Mouse (Mus musculus): ENCODE results near the gene Lsmem1.

Gene Lsmem1

GRCm38 (mm10) chr12:40199302-40199701 lies at the start of gene Lsmem1:
Gene Lsmem1 (minus strand): TSS chr12:40199490.
- DNase-seq (ENCODE audit: low read depth, low spot score), result no peak

GRCm38 (mm10) chr12:40248454-40249180 lies 49.3 kb upstream of the Lsmem1 start, which contains the start of gene Ifrd1:
Gene Ifrd1 (minus strand): TSS chr12:40248504.
- no peak for DNase-seq (ENCODE audit: low read depth, low spot score)

DNA sequence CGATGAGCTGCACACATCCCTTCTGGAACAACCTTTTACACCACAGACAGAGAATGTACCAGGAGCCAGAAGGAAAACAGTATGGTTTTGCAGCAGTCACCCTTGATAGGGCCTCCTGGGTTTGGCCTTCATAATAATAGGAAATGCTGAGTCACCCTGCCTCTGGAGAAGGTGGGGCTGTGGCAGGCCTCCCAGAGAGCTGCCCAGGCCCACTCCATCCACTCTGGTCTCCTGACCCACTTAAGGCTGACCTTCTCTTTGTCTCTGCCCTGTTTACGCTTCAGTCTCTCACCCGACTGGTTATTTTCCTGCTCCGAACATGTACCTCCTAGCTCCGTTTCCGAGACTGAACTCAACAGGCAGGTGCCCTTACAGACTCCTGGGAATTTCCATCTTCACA lies 48.7 kb upstream of the Lsmem1 start:
- DNase-seq (ENCODE audit: low read depth, low spot score), result peak; percentile 14

DNA sequence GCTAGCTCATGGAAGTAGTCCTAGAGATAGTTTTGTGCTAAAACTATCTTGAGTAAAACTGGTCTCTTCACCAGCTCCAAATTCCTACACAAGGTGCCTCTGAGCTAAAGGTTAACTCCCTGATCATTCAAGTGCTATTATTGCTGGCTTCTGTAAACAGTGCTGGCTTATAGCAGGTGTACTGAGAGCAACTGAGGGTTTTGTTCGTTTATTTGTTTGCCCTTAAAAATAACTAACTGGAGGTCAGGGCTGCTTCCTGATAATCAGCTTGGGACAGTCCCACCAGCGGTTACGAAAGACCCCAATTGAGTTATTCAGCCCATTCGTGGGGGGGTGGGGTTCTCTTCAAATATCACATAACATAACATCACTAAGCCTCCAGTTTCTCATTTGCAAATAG lies 48.1 kb upstream of the Lsmem1 start:
- DNase-seq (ENCODE audit: low read depth, low spot score), result no peak

DNA sequence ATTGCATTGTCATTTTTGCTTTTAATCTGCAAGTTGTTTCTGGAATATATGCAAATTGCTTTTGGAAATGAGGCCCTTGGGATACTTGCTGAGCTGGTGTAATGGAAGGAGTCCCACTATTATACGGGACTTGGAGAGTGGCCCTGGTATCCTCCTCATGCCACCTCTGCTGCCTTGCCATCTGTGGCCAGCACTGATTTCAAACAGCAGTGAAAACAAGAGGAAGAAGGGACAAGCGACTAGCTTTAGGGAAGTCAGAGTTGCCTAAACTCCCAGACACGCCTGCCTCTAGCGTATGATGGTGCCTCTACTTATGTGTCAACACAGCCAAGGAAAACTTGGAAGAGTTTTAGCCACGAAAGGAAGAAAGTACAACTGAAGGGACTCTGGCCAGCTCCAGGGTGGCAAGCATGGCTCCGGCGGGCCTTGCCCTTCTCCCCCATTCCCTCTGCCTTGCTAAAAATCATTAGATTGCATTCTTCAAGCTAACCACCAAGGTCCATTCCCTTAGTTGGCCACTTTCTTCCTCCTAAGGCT lies 46.2 kb upstream of the Lsmem1 start:
- no peak for DNase-seq (ENCODE audit: low read depth, low spot score)

GRCm38 (mm10) chr12:40244926-40245325 lies 45.6 kb upstream of the Lsmem1 start:
- DNase-seq (ENCODE audit: low read depth, low spot score), result no peak

DNA sequence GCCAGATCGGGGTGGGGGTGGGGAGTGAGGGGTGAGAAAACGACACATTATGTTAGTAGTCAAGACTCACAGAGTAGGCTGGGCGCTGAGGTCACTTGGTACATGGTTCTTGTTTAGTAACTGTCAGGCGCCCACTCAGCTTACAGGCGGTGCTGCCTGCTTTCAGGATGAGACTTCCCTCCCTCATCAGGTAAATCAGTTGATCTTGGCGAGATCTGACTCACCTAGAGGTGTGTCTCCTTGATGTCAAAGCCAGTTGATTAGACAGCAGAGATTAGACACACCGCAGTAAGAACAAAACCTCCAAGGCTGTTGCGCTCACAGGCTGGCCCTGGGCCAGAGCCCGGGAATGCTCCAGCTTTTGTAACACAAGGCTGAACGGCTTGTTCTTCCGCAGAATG lies 44.5 kb upstream of the Lsmem1 start:
- no peak for DNase-seq (ENCODE audit: low read depth, low spot score)

DNA sequence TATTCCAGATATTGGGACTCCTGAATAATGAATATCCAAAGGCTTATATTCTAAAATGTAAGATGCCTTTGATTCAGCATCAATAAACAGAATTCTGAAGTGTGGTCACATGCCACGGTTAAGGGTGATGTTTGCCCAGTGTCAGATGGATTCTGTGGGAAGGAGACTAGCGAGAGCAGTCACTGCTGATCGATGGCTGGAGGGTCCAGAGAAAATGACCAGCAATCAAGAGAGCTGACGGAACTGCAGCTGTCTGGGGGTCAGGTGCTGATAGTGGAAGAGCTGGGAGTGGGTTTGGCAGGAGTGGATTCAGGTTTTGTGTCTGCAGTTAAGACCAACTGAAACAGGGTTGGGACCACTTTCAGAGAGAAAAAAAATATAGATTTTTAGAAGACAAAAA lies 44.0 kb upstream of the Lsmem1 start:
- DNase-seq (ENCODE audit: low read depth, low spot score), result no peak

DNA sequence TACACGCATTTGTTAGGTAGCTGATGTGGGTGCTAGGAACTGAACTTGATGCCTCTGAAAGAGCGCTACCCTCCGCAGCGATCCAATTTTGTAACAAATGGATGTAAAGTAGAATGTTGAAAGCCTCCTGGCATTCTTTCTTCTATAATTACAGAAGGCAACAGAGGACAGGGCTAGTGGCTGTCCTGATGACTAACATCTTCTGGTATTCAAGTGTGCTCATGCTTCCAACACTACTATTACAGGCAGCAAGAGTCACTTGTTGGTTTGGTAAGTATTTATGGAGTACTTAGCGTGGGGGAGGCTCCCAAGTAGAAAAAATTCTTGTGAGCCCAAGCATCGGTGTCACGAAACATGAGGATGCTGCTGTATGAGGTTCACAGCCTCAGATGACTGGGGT lies 39.9 kb upstream of the Lsmem1 start:
- no peak for DNase-seq (ENCODE audit: low read depth, low spot score)

GRCm38 (mm10) chr12:40232231-40232630 lies 32.9 kb upstream of the Lsmem1 start:
- no peak for DNase-seq (ENCODE audit: low read depth, low spot score)

DNA sequence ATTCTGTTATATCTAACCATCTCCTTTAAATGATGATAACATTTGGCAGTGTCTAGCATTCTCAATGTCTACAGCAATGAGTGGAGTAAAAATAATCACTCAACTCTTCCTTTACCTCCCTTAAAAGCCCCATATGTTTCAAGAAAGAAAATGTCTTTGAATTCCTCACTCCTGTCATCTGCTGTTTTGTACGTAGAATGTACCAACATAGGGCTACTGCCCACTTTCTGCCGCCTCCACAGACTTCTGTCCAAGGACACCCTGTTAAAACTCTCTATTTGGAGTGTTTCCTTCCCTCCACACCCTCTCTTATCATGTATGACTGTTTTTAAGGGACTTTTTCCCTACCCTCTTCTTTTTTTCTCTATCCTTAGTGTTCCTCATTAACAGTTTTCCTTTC lies 32.3 kb upstream of the Lsmem1 start:
- DNase-seq (ENCODE audit: low read depth, low spot score), result no peak

- DNase-seq (ENCODE audit: low read depth, low spot score), result no peak
Observed at GRCm38 (mm10) chr12:40224171-40224880, 25.0 kb upstream of the Lsmem1 start.

- DNase-seq (ENCODE audit: low read depth, low spot score), result no peak
Observed at GRCm38 (mm10) chr12:40223676-40224075, 24.4 kb upstream of the Lsmem1 start.

DNA sequence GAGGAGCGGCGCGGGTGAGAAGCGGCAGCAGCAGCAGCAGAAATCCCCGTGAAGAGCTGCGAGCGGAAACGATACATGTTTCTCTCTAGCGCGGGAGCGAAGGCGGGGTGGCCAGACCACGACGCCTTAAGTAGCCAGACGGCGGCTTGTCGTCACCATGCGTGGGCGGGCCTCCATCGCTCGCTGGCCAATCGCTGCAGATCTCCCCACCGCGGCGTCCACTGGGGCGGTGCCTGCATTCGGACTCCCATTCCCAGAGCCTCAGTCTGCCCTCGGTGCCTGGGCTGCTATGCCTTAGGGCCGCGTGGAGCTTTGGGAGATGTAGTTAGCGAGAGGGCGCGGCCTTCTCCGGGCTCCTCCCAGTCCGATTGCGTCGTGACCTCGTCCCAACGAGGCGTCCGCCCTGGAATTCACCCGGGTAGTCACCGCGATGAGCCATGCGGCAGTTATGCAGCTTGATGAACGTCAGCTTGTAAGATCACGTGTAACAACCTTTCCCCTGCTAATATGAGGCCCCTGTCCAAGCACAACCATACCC lies 23.9 kb upstream of the Lsmem1 start:
- DNase-seq (ENCODE audit: low read depth, low spot score), result peak; percentile 99

DNA sequence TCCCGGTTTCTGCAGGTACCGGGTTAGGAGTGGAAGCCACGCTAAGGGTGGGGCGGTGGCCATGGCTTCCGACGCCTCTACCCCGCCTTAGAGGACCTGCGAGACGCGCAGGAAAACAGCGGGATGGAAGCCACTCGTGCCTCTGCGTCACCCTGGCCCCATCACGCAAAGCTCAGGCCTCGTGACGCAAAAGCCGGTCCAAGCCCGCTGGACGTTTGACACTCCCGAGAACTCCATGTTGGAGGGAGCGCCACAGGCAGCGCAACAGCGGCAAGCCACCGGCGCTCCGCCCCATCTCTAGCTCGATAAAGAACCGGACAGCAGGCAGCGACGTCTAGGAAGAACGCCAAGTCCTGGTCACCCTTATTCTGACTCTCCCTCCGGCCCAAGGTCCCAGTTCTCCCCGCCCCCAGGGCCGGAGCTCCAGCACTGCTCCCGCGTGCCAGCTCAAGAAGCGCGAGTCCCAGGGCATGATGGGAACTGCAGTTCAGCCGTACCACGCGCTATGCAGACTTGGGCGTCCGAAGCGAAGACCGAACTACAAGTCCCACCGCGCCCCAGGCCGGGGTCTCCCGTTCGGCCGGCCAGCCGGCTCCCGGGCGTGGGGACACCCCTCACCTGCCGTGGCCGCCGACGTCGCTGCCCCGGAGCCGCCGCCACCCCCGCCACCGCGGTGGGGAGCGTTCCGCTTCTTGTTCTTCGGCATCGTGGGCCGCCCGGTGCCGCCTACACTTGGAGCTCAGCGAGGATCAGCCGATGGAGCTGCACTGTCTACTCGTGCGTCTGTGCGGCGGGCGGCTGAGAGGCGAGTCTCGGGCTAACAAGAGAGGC lies 23.2 kb upstream of the Lsmem1 start:
- peak; percentile 95 for DNase-seq (ENCODE audit: low read depth, low spot score)

DNA sequence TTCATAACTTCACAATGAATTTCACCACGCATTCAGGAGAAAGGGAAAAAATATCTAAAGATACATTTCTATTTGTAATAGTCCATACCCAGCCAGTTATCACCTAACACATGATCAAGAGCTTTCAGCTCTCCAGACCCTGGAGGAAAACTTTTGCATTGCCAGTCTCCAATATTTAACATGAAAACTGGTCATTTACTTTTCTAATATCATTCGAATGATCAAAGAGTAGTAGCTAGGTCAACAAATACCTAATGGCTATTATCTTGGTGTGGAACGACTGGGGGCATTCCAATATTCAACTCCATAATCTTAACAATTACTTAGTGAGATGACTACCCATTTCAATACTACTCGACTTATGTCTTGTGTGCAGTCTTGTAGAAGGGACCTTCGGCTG lies 22.3 kb upstream of the Lsmem1 start:
- DNase-seq (ENCODE audit: low read depth, low spot score), result no peak

DNA sequence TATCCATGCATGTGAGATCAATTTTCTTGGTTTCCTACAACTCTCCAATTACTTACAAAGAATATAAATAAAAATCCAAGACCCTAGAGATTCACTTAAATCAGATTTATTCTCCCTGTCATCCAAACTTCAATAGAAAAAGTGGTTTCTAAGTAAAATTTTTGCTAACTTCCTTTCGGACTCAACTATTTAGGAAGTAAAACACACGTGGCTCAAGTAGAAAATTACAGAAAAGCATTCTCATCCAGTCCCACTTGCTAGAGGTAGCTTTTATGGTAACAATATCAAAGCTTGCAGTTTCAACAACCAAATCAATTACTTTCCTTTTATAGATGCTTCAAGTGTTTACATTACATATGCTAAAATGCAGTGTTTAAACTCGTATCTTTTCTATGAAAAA lies 21.6 kb upstream of the Lsmem1 start:
- no peak for DNase-seq (ENCODE audit: low read depth, low spot score)

- no peak for DNase-seq (ENCODE audit: low read depth, low spot score)
Observed at GRCm38 (mm10) chr12:40220001-40220570, 20.8 kb upstream of the Lsmem1 start.

GRCm38 (mm10) chr12:40218430-40218945 lies 19.2 kb upstream of the Lsmem1 start:
- DNase-seq (ENCODE audit: low read depth, low spot score), result no peak

DNA sequence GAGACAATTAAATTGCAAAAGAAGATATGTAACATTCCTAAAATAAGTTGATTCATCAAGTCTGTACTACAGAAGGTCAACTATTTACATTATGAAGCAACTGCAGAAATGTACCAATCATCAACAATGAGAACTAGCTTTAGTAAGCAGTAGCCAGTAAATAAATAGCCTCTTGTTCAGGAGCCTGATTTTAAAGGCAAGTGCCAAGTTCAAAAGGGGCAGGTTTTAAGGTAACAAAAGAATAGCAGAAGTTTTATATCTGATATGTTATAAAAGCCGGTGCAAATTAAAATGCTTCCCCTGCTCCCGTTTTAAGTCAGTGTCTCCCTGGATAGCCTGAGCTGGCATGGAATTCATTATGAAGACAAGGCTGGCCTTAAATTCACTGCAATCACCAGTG lies 18.5 kb upstream of the Lsmem1 start:
- no peak for DNase-seq (ENCODE audit: low read depth, low spot score)

Measured in ES-CJ7 (cell line).